8 mouse cellular contexts compared by ENCODE assay signal in genomic region chr5:64536393-64537112, GRCm38 (mm10).
DNase-seq lines count a peak whose midpoint lies in the region; ATAC-seq and TF ChIP-seq lines count a peak whose summit lies in the region.

No protein-coding gene starts in this region.

- DNase-seq in left cerebral cortex, postnatal 14 days (ENCODE audit: low spot score in 2 of 2), result peak; percentile 31 to 46
- DNase-seq in left cerebral cortex, adult 11 months (ENCODE audit: low spot score), result no peak
- peak; percentile 61 for DNase-seq in brain, adult 2 months (ENCODE audit: low read depth, low spot score)
- no peak for DNase-seq in heart, postnatal 0 days (ENCODE audit: low spot score)
- peak; percentile 89 for DNase-seq in limb, embryonic 14.5 days (ENCODE audit: low spot score)
- no peak for DNase-seq in gastrocnemius, postnatal 14 days
- DNase-seq in gastrocnemius, postnatal 25 days, result no peak

- H3K9ac ChIP-seq in heart, postnatal 0 days (replicated peaks; ENCODE audit: low read depth, low read length), result no peak overlapping the region
- no peak overlapping the region for H3K9ac ChIP-seq in limb, embryonic 14.5 days (ENCODE audit: low read depth, low read length, severe bottlenecking)

- no peaks in the 10 kb centered on the region for H3K36me3 ChIP-seq in heart, postnatal 0 days (replicated peaks; ENCODE audit: control insufficient read depth, insufficient read depth, low read length)
- H3K36me3 ChIP-seq in limb, embryonic 14.5 days (ENCODE audit: control insufficient read depth, insufficient read depth, low read length), result no peaks in the 10 kb centered on the region

- TF ChIP-seq POLR2A in limb, embryonic 14.5 days (IDR thresholded peaks at IDR 0.05; ENCODE audit: borderline replicate concordance, extremely low read depth, insufficient read depth, insufficient read length), result no peak

- no peak overlapping the region for H3K27ac ChIP-seq in heart, postnatal 0 days (ENCODE audit: low read depth)
- no peak overlapping the region for H3K27ac ChIP-seq in limb, embryonic 14.5 days (replicated peaks; ENCODE audit: low read depth, low read length)

- H3K27me3 ChIP-seq in heart, postnatal 0 days (ENCODE audit: control insufficient read depth, insufficient read depth, low read length), result no peaks in the 10 kb centered on the region
- H3K27me3 ChIP-seq in limb, embryonic 14.5 days (ENCODE audit: control insufficient read depth, insufficient read depth, low read length), result no peaks in the 10 kb centered on the region

- no peak overlapping the region for H3K4me2 ChIP-seq in heart, postnatal 0 days (ENCODE audit: low read depth, low read length)
- H3K4me2 ChIP-seq in limb, embryonic 14.5 days (replicated peaks; ENCODE audit: low read depth, low read length, severe bottlenecking), result no peak overlapping the region

- TF ChIP-seq CTCF in heart, postnatal 0 days (IDR thresholded peaks at IDR 0.05; ENCODE audit: low read depth), result no peak

- peak; percentile 47 for ATAC-seq in heart, postnatal 0 days (ENCODE audit: insufficient read depth, low read depth)
- peak; percentile 70 for ATAC-seq in limb, embryonic 14.5 days (ENCODE audit: low FRiP score, low read depth)
- no peak for ATAC-seq in megakaryocyte-erythroid progenitor cell, adult 5-6 weeks (replicated peaks; ENCODE audit: low FRiP score, low TSS enrichment, poor library complexity, severe bottlenecking)

- H3K4me3 ChIP-seq in heart, postnatal 0 days (ENCODE audit: low read depth, low read length), result no peak overlapping the region
- H3K4me3 ChIP-seq in limb, embryonic 14.5 days (replicated peaks; ENCODE audit: low read length), result no peak overlapping the region

- WGBS in heart, postnatal 0 days, result 47% methylated on average over 20 of the region's 20 CpGs
- WGBS in limb, embryonic 14.5 days, result 46% methylated on average over 20 of the region's 20 CpGs

- H3K9me3 ChIP-seq in heart, postnatal 0 days (replicated peaks; ENCODE audit: control insufficient read depth, low read length), result no peaks in the 10 kb centered on the region
- no peaks in the 10 kb centered on the region for H3K9me3 ChIP-seq in limb, embryonic 14.5 days (ENCODE audit: control insufficient read depth, low read length)

- intact Hi-C loops in left cerebral cortex, postnatal 14 days (cut with DNase I), result no loop called here
- intact Hi-C loops in gastrocnemius, postnatal 14 days (cut with DNase I; ENCODE audit: low total_unique reads), result no loop called here

- no peaks in the 10 kb centered on the region for H3K4me1 ChIP-seq in heart, postnatal 0 days (ENCODE audit: control insufficient read depth, insufficient read depth)
- peaks cover 5% of the 10 kb centered on the region; the same call in 1 of the 2 replicates for H3K4me1 ChIP-seq in limb, embryonic 14.5 days (ENCODE audit: control insufficient read depth, insufficient read depth, low read length)

- TF ChIP-seq EP300 in heart, postnatal 0 days (IDR thresholded peaks at IDR 0.05; ENCODE audit: low read depth), result no peak

Comparison
In these comparisons a context has a peak if more than half of its experiments do, and no peak if none do; other contexts are left out.
1. DNase-seq: peak in left cerebral cortex, postnatal 14 days (2 of 2), brain, adult 2 months (single experiment) and limb, embryonic 14.5 days (single experiment); none in left cerebral cortex, adult 11 months (single experiment), heart, postnatal 0 days (single experiment), gastrocnemius, postnatal 14 days (single experiment) and gastrocnemius, postnatal 25 days (single experiment).